Mouse (Mus musculus): Measurements from ENCODE around the gene Washc2. TPM values are rescaled to one million over a fixed set of nuclear protein-coding genes. Genes with fewer than 3 reads are reported as not detected.
"Not testable (repeated sequence)": the region's sequence is repeated elsewhere in the genome, so short reads cannot be mapped to it uniquely, and the experiment has no call there.

Gene Washc2
- polyA plus RNA-seq, 1 experiment = 10.2 TPM

DNA sequence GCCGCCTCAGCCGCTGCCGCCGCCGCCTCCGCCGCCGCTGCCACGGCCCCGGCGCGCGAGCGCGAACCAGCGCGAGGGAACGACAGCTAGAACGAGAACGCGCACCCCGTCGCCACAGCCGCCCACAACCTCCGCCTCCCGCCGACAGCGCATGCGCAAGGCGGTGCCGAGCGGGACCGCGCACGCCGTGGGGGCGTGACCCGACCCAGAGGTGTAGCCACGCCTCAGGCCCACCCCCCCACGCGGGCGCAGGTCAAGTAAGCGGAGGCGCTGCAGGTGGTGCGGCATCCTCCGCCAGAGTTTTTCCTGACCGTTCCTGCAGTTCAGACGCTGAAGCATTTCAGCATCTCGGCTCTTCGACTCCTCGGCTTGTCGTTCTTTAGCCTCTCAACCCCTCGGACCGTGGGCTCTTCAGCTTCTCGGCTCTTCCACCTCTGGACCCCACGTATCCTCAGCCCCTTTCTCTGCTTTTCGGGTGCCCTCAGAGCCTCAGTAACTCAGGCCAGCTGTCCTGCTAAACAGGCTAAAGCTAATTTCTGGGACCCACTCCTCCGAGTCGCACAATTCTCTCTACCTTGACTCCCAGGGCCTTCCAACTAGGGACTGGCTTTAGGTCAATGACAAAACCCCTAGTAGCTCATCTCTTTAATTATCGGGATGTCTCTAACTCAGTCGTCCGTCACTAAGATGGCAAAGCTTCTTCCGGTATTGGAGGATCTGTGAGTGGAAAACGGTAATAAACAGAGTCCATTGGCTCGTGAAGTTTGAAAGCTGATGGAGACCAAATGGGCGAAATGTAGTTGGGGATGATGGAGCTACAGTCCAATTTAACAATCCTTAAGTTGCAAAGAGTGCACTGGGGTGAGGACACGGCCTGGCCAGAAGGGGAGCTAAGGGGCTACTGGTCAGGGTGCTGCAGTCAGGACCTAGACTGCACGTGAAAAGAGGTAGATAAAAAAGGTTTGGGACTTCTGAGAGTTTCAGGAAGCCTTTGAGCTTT is 14.1 kb upstream of the Washc2 start, which contains the start of gene Tmcc1:
TSS of gene Tmcc1 (minus strand) at position 93 of the 1,000 bp plus-strand sequence.
- no peaks in the 10 kb centered on the region for H3K36me3 ChIP-seq (replicated peaks; ENCODE audit: low read length)
- no peak for TF ChIP-seq FLI1 (IDR thresholded peaks at IDR 0.05; ENCODE audit: low read length)
- peak within 1 kb of the TSS; percentile 95 for H3K4me3 ChIP-seq (replicated peaks)

DNA sequence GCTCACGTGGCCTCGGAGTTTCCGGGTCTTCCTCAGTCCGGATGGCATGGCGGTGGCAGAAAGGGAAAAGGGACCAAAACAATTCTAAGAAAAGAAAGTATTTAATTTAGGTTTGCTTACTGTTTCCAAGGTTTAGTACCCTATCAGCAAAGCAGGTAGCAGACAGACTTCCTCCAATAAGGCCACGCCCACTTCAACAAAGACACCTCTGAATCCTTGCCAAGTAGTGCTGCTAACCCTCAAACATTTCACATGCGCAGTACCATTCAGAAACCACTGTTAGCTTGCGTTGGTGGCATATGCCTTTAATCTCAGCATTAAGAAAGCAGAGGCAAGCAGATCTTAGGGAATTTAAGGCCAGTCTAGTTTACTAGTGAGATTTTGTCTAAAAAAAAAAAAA is 12.0 kb upstream of the Washc2 start:
- H3K4me1 ChIP-seq = peaks cover 57% of the 10 kb centered on the region
- H3K4me3 ChIP-seq (replicated peaks) = no peak overlapping the region
- TF ChIP-seq FLI1 (IDR thresholded peaks at IDR 0.05; ENCODE audit: low read length) (no peak), GATA1 (IDR thresholded peaks at IDR 0.05; ENCODE audit: borderline replicate concordance, low read length) (no peak)
- no peaks in the 10 kb centered on the region for H3K27me3 ChIP-seq (replicated peaks)
- H3K36me3 ChIP-seq (replicated peaks; ENCODE audit: low read length) = no peaks in the 10 kb centered on the region
- H3K9me3 ChIP-seq = no peaks in the 10 kb centered on the region

More for the DNA sequence above, 14.1 kb upstream of the Washc2 start, which contains the start of gene Tmcc1:
- Histone ChIP-seq H3K9me3 (no peaks in the 10 kb centered on the region), H3K4me1 (peaks cover 55% of the 10 kb centered on the region), H3K27me3 (replicated peaks) (no peaks in the 10 kb centered on the region)

DNA sequence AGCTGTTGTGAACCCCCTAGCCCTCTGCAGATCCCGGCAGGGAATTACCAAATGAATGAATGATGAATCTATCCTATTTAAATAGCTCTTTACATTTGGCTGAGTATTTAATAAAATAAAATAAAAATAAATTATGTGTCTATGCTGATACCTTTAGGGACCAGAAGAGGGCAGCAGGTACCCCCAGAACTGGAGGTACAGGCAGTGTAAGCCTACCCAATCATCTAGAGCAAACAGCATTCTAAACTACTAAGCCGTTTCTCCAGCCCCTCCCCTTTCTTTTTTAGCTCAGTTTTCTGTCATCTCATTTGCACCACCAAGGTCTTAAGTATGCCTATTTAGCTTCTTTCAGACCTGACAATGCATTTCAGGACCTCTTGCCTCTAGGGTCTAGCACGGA is 9.7 kb upstream of the Washc2 start:
- Histone ChIP-seq H3K27me3 (replicated peaks) (no peaks in the 10 kb centered on the region), H3K4me1 (peaks cover 49% of the 10 kb centered on the region), H3K4me3 (replicated peaks) (no peak overlapping the region), H3K9me3 (no peaks in the 10 kb centered on the region), H3K36me3 (replicated peaks; ENCODE audit: low read length) (no peaks in the 10 kb centered on the region)
- TF ChIP-seq GATA1 (IDR thresholded peaks at IDR 0.05; ENCODE audit: borderline replicate concordance, low read length) (no peak), FLI1 (IDR thresholded peaks at IDR 0.05; ENCODE audit: low read length) (no peak)

DNA sequence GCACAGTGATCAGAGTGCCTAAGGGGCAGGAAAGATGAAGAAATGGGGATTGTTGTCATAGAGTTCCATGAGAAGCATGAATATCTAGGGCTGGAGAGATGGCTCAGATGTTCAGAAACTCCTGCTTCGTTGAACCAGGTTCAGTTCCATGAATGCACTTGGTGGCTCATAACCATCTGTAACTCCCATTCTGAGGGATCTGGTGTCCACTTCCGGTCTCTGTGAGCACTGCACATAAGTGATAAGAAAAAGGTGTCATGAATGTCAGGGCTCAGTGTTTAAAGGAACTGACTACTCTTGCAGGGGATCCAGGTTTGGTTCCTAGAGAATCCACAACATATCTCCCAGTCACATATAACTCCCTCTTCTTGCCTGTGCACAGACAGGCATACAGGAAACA is 8.2 kb upstream of the Washc2 start:
- Histone ChIP-seq H3K4me3 (replicated peaks) (no peak overlapping the region), H3K36me3 (replicated peaks; ENCODE audit: low read length) (no peaks in the 10 kb centered on the region), H3K9me3 (no peaks in the 10 kb centered on the region), H3K27me3 (replicated peaks) (no peaks in the 10 kb centered on the region), H3K4me1 (peaks cover 39% of the 10 kb centered on the region)
- TF ChIP-seq FLI1 (IDR thresholded peaks at IDR 0.05; ENCODE audit: low read length) (no peak), GATA1 (IDR thresholded peaks at IDR 0.05; ENCODE audit: borderline replicate concordance, low read length) (no peak)

DNA sequence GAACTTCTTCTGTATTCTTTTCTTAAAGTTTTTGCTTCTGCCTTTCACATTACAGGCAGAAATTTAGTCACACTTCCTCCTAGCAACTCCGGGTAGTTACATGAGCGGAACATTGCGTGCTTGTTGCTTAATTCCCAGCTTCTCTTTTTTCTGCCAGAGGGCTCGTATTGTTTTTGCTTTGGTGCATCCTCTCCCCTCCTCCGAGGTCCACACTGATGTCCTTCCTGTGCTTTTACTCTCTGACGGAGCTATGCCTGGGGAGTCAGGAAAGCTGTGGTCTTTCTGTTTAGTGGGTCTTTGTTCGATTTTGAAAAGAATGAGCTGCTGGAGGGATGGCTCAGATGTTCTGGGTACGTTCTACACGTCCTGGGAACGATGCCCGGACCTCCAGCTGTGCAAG is 19.9 kb downstream of the Washc2 start:
- Histone ChIP-seq H3K27me3 (replicated peaks) (no peaks in the 10 kb centered on the region), H3K36me3 (replicated peaks; ENCODE audit: low read length) (peaks cover 94% of the 10 kb centered on the region), H3K4me1 (peaks cover 10% of the 10 kb centered on the region; the same call in 1 of the 2 replicates), H3K4me3 (replicated peaks) (no peak overlapping the region), H3K9me3 (no peaks in the 10 kb centered on the region)
- no peak for TF ChIP-seq FLI1 (IDR thresholded peaks at IDR 0.05; ENCODE audit: low read length)

DNA sequence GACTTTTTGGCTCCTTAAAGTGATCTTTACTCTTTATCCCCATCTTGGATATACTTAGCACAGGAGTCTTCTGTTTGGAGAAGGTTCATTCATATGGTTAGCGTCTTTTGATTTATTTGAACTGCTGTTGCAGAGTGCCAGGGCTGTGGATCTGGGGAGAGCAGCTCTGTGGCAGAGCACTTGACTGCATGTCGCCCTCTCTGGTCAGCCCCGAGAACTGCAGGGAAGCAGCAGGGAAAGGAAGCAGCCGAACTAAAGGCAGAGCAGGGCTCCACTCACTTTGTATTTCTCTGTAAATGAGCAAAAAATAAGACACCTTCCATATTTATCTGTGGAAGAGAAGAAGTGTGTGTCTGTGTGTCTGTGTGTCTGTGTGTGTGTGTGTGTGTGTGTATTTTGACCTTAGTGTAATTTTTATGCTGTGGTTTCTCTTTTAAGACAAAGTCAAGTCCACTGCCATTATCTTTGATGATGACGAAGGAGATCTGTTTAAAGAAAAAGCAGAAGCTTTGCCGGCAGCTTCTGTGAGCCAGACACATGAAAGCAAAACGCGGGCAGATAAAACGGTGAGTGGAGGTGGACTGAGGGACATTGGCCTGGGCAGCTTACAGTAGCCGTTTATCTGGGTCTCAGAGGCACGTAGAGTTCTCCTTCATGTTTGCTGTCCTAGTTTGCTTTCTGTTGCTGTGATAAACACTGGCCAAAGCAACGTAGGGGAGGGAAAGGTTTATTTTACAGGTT is 21.1 kb downstream of the Washc2 start:
- Histone ChIP-seq H3K4me3 (replicated peaks) (no peak overlapping the region), H3K27me3 (replicated peaks) (no peaks in the 10 kb centered on the region), H3K36me3 (replicated peaks; ENCODE audit: low read length) (peaks cover 94% of the 10 kb centered on the region), H3K4me1 (peaks cover 10% of the 10 kb centered on the region; the same call in 1 of the 2 replicates), H3K9me3 (no peaks in the 10 kb centered on the region)
- no peak for TF ChIP-seq GATA1 (IDR thresholded peaks at IDR 0.05; ENCODE audit: borderline replicate concordance, low read length)

DNA sequence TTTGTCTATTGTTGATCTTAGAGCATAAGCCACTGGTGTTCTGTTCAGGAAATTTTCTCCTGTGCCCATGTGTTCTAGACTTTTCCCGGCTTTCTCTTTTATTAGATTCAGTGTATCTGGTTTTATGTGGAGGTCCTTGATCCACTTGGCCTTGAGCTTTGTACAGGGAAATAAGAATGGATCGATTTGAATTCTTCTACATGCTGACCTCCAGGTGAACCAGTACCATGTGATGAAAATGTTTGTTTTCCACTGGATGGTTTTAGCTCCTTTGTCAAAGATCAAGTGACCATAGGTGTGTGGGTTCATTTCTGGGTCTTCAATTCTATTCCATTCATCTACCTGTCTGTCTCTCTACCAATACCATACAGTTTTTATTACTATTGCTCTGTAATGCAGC is 27.0 kb downstream of the Washc2 start:
- Histone ChIP-seq H3K36me3 (replicated peaks; ENCODE audit: low read length) (peaks cover 79% of the 10 kb centered on the region), H3K4me1 (peaks cover 10% of the 10 kb centered on the region)
- H3K4me3 ChIP-seq (replicated peaks); H3K27me3 ChIP-seq (replicated peaks); H3K9me3 ChIP-seq: not testable (repeated sequence)

DNA sequence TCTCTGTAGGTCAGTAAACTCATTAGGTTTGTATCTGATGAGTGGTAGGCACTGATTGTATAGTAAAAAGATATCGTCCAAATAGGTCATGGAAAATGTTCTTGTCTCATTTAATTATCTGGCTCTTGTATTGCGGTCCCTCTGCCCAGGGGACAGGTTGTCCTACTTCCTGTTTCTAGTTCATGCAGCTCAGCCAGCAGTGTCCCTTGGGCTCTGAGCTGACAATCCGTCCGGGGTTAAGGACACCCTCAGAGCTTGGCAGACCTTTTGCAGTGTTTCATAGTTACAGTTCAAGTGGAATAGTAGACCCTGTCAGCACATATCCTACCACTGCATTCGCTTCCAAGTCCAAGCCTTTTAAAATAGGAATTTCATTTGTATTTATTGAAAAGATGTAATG is 27.5 kb downstream of the Washc2 start:
- Histone ChIP-seq H3K4me1 (peaks cover 12% of the 10 kb centered on the region), H3K9me3 (no peaks in the 10 kb centered on the region), H3K36me3 (replicated peaks; ENCODE audit: low read length) (peaks cover 79% of the 10 kb centered on the region), H3K27me3 (replicated peaks) (no peaks in the 10 kb centered on the region), H3K4me3 (replicated peaks) (no peak overlapping the region)
- TF ChIP-seq GATA1 (IDR thresholded peaks at IDR 0.05; ENCODE audit: borderline replicate concordance, low read length) (no peak), FLI1 (IDR thresholded peaks at IDR 0.05; ENCODE audit: low read length) (no peak)

DNA sequence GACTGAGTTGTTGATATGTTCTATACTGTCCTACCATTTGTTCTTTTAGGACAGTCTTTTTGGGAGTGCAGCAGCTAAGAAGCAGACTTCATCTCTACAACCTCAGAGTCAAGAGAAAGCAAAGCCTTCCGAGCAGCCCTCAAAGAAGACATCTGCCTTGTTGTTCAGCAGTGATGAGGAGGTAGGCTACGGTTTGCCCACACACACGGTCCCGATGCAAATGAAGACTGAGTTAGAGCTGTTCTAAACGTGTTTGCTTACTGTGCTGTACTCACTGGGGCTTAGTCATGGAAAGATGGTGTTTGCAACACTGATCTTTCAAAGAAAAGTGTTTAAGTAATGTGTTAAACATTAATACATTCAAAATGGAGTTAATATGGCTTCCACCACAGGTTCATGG is 30.2 kb downstream of the Washc2 start:
- Histone ChIP-seq H3K9me3 (no peaks in the 10 kb centered on the region), H3K4me1 (peaks cover 13% of the 10 kb centered on the region), H3K27me3 (replicated peaks) (no peaks in the 10 kb centered on the region), H3K4me3 (replicated peaks) (no peak overlapping the region), H3K36me3 (replicated peaks; ENCODE audit: low read length) (peaks cover 77% of the 10 kb centered on the region)
- TF ChIP-seq GATA1 (IDR thresholded peaks at IDR 0.05; ENCODE audit: borderline replicate concordance, low read length) = no peak
- TF ChIP-seq FLI1 (IDR thresholded peaks at IDR 0.05; ENCODE audit: low read length) = no peak

DNA sequence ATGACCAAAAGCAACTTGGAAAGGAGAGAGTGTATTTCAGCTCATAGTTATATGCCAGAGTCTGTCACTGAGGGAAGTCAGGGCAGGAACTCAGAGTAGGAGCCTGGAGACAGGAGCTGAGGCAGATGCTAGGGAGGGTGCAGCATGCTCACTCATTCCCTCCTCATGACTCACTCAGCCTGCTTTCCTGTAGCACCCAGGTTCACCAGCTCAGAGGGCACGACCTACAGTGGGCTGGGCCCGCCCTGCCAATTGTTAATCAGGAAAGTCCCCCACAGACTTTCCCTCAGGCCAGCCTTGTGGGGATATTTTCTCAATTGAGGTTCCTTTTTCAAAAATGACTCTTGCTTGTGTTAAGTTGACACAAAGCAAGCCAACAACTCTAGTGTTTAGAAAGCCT is 32.5 kb downstream of the Washc2 start:
- no peak overlapping the region for H3K4me3 ChIP-seq (replicated peaks)
- no peak for TF ChIP-seq GATA1 (IDR thresholded peaks at IDR 0.05; ENCODE audit: borderline replicate concordance, low read length)
- no peak for TF ChIP-seq FLI1 (IDR thresholded peaks at IDR 0.05; ENCODE audit: low read length)
- H3K27me3 ChIP-seq (replicated peaks) = no peaks in the 10 kb centered on the region
- H3K36me3 ChIP-seq (replicated peaks; ENCODE audit: low read length) = peaks cover 83% of the 10 kb centered on the region
- peaks cover 9% of the 10 kb centered on the region for H3K4me1 ChIP-seq
- H3K9me3 ChIP-seq = no peaks in the 10 kb centered on the region

Measured in megakaryocyte, embryonic 14.5 days (primary cell).